Mouse (Mus musculus) megakaryocyte-erythroid progenitor cell, adult 5-6 weeks (primary cell): ENCODE results near the gene Hcn4. TPM values are rescaled to one million over a fixed set of nuclear protein-coding genes. Genes with fewer than 3 reads are reported as not detected.

Experiments used
- ATAC-seq: replicated peaks from 2 replicates; pipeline ENCODE4 v1.8.0; 2016; ENCODE audit warnings: mild to moderate bottlenecking, inconsistent platforms; ENCODE audit not compliant: severe bottlenecking, poor library complexity, low FRiP score, low TSS enrichment
- total RNA-seq, 2 experiments: library from RNA; stranded (forward) in 1 of 2; stranded (reverse) in 1 of 2; fragments of 200-1000, 215-1000 nt in 1 of 2; fragments of >200 nt in 1 of 2; fragmentation: Nextera tagmentation in 1 of 2; gene quantifications; 2 replicates each; pipeline ENCODE4 v1.2.3; 2014 to 2017

The Hcn4 gene
- total RNA-seq, 2 experiments from 2014 or later: not detected

- ATAC-seq: no peak
Observed at GRCm38 (mm10) chr9:58844597-58844996, 21.4 kb downstream of the Hcn4 start.

- 0 out of 2 replicates have a peak, but pooled peaks have one; percentile 14 for ATAC-seq
Observed at GRCm38 (mm10) chr9:58847008-58847407, 23.8 kb downstream of the Hcn4 start.

GRCm38 (mm10) chr9:58847676-58848075 lies 24.5 kb downstream of the Hcn4 start:
- ATAC-seq: no peak

GRCm38 (mm10) chr9:58849576-58850315 lies 26.5 kb downstream of the Hcn4 start:
- ATAC-seq: no peak

GRCm38 (mm10) chr9:58854931-58855330 lies 31.7 kb downstream of the Hcn4 start:
- no peak for ATAC-seq

GRCm38 (mm10) chr9:58859080-58859635 lies 35.9 kb downstream of the Hcn4 start:
- no peak for ATAC-seq

GRCm38 (mm10) chr9:58863826-58864225 lies 40.6 kb downstream of the Hcn4 start:
- no peak for ATAC-seq

GRCm38 (mm10) chr9:58871141-58871540 lies 47.9 kb downstream of the Hcn4 start:
- no peak for ATAC-seq

- peak; percentile 70; the same call in 1 of the 2 replicates for ATAC-seq
Observed at GRCm38 (mm10) chr9:58873541-58874324, 50.5 kb downstream of the Hcn4 start.

- no peak for ATAC-seq
Observed at GRCm38 (mm10) chr9:58874354-58874753, 51.1 kb downstream of the Hcn4 start.

- ATAC-seq: no peak
Observed at GRCm38 (mm10) chr9:58875439-58875838, 52.2 kb downstream of the Hcn4 start.

GRCm38 (mm10) chr9:58876946-58877625 lies 53.9 kb downstream of the Hcn4 start:
- no peak for ATAC-seq

- no peak for ATAC-seq
Observed at GRCm38 (mm10) chr9:58879836-58880235, 56.6 kb downstream of the Hcn4 start.

- no peak for ATAC-seq
Observed at GRCm38 (mm10) chr9:58882686-58883085, 59.5 kb downstream of the Hcn4 start.

GRCm38 (mm10) chr9:58889782-58890448 lies 66.7 kb downstream of the Hcn4 start:
- no peak for ATAC-seq

- ATAC-seq: no peak
Observed at GRCm38 (mm10) chr9:58890893-58891292, 67.7 kb downstream of the Hcn4 start.

GRCm38 (mm10) chr9:58891840-58892640 lies 68.8 kb downstream of the Hcn4 start:
- no peak for ATAC-seq

GRCm38 (mm10) chr9:58899602-58900001 lies 76.4 kb downstream of the Hcn4 start:
- no peak for ATAC-seq
